Mouse (Mus musculus): ENCODE measurements around the gene Tmem208. TPM values are rescaled to one million over a fixed set of nuclear protein-coding genes. Genes with fewer than 3 reads are reported as not detected.

Tmem208 gene
- 26.8 to 32.7 TPM (median 29.3 TPM) in 4 replicates for total RNA-seq (2023; ENCODE audit: inconsistent age)

DNA sequence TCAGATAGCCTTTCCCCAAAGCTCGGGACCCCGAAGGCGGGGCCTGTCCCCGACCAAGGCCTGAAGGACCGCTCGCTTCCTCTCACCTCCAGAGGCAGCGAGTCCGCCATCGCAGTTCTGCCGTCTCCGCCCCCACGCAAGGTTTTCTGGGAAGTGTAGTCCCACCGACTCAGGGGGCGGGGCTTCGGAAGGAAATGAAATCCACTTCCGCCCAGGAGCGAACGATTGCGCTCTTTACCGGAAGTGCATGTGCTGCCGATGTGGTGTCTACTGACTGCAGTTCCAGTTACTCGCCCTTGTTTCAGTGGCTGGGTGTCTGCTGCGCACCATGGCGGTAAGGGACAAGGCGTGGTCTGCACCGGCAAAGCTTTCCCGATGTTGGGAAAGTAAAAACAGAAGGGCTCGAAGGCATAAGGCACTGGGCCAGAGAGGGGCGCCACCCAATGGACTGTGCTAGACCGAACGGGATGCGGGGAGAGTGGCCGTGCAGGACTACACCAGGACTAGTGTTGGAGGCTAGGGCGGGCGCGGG, at the start of gene Tmem208, which contains the start of gene Lrrc29:
Gene Tmem208 (plus strand): TSS at position 214 of the 532 bp plus-strand sequence.
Gene Lrrc29 (minus strand): TSS at position 138 of the 532 bp plus-strand sequence.

DNA sequence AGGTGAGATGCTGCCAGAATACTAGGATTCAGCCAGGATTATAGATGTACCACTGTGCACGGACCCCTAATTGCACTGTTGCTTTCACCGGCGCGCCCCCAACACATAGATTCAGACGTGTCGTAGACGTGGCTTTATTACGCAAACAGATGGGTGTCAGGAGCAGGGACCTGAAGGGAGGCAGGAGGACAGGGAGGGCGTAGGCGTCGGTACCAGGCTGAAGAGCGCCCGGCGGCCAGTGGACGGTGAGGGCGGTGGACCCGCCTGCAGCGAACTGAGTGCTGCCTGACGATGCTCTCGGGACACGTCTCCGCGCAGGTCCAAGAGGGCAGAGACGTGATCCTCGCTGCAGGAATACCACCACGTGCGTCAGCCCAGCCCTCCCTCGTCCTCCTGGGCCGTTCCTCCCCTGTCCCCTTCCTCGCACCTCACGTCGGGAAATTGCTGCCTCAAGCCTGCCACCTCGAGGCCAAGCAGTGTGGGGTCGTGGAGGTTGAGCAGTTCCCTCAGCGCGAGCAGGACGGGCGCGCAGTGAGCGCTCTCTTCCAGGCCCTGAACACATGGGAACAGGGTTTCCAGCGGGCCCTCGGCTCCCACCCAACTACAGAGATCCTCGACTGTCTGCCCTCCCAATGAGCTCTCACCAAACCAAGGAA, 36.2 kb upstream of the Tmem208 start, which contains the start of gene 4931428F04Rik:
Gene 4931428F04Rik (minus strand): TSS at position 60 of the 656 bp plus-strand sequence.

DNA sequence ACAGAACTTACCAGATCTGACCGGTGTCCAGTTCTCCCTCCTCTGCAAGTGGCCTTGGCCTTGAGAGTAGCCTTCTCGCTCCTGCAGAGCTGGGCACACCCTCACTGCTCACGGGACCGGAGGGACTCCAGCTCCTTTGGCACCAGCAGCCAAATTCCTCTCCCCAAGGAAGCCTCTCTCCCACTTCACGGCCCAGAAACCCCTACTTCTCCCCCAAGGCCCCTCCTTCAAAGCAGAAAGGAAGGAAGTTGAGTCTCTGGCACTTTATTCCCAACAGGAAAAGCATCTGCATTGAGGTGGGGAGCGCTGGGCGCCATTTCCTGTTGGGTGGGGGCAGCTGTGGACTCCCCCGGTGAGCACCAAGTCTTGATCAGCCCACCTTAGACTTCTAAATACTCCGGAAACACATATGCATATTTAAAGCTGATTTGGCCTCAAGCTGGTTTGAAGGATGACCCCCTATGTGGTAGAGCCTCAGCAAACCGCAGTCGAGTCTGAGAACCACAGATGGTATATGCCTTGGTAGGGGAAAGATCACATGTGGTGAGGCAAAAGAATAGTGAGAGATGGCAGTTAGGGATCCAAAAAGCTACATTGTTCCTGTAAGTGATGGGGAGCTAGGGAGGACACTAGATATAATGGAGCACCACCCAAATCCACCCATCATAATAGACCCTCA, 30.1 kb upstream of the Tmem208 start, which contains the start of gene Exoc3l:
Gene Exoc3l (minus strand): TSS at position 207 of the 679 bp plus-strand sequence.

DNA sequence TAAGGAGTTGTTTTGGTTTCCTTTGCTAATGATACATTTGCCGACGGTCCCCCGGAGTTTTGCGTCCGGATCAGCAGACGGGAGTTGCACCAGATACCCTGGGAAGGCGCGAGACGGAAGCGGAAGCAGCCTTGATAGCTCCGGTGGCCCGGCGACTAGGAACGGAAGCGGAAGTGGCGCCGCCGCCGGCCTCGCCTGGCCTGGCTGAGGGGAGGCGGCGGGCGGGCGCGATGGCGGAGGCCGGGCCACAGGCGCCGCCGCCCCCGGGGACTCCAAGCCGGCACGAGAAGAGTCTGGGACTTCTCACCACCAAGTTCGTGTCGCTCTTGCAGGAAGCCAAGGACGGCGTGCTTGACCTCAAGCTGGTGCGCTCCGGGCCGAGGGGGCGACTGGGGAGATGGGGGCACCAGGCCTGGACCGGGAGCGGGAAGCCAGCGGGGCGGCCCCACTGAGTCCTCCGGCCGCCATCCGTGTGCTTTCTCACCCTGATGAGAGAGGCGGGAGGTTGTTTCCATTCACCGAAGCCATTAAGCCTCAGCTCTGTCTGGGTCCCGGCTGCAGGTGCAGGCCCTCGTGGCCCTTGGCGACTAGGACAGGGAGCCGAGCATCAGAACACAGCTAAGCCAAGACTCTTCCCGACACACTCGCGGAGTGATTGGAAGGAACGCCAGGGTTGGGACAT, 28.5 kb upstream of the Tmem208 start, which contains the start of gene E2f4:
Gene E2f4 (plus strand): TSS at position 153 of the 682 bp plus-strand sequence.

DNA sequence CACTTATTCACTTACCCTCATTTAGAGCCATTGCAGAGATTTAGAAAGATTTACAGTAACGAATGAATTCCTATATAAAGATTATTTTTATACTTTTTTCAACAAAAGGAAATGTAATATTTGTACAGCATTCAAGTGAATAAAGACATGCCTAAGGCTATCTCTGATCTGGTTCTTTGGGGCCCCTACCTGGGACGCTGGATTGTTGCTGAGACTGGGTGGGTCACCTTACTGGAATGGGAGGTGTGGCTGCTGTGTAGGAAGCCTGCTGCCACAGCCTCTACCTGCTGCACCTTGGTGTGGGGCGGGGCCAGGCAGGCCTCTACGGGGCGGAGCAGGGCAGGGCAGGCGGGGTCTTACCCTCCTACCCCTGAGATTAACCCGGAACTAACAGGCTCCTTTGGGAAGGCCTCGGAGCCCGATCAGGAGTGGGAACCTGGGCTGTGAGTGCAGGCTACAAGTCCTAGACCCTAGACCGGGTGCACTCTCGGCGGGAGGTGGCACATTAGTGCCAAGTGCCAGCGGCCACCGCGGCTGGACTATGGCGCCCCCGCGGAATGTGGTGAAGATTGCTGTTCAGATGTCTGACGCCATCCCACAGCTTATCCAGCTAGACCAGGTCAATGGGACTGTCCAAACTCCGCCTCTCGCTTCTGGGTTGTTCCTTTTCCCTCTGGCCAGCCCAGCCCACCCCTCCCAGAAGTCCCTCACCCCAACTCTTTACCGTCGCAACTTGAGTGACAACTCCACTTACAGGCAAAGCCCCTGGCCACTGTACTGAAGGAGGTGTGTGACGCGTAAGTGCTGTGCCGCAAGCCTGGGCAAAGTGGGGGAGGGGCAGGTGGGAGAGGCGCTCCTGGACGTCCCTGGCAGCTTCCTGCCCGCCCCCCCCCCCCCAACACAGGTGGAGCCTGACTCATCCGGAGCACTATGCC, 20.7 kb upstream of the Tmem208 start, which contains the start of gene Elmo3:
Gene Elmo3 (plus strand): TSS at position 391 of the 935 bp plus-strand sequence.

DNA sequence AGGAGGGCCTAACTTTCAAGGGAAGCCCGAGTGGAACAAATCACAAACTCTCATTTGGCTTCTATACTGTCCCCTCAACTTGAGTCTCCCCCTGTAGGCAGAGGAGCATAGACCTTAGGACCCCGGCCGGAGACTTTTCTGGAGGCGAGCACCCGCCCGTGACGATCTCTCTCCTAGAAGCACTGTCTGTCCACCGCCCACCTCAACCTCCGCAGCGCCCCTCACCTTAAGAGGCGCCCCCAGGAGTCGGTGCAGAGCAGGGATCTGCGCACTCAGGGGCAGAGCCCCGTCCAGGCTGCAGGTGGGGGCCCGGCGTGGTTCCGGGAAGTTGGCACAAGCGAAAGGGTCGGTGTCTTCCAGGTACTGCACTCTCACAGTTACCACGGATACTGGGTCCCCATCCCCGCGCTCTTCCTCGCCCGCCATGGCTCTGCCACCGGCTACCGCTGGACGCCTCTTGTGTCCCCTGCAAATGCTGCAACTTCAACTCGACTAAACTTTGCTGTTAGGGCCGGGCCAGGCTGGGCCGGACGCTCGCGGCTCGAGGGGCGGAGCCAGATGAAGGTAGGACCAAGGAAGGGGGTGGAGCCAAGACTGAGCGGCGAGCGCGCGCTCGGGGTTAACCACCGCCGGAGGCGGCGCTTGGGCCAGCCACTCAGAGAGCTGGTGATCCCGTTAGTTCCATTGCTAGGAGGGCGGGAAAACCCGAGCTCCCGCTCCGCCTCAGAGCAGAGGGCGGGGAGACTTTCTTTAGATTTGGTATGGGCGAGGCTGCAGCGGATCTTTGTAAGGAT, 21.5 kb downstream of the Tmem208 start, which contains the start of gene Fhod1:
Gene Fhod1 (minus strand): TSS at position 526 of the 794 bp plus-strand sequence.

DNA sequence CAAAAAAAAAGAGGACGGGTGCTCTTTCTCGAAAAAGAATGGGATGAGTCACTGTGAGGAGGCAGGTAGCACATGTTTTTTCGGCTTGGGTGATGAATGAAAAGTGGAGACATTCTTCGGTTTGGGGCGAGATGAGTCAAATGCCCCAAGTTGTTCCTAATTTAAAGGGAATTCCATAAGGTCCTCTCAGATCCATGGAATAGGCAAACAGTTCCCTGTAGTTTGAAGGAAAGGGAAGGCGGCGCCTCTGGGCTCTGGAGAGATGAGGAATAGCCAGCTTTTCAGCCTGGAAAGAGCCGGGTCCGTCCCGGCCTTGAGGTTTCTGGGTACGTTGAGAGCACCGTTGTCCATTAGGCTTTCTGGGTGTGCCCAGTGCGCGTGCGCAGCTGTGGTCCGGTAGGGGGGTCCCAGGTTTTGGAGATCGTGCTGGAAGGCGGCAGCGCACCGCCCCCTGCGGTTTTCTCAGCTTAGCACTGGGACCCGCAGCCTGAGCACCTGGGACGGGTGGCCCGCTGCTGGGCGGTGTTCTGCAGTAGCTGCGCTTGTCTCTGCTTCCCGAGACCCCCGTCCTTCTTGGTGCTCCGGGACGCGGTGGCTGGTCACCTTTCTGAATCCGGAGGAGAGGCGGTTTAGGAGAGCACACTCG, 22.4 kb downstream of the Tmem208 start, which contains the start of gene Slc9a5:
Gene Slc9a5 (plus strand): TSS at position 394 of the 646 bp plus-strand sequence.

DNA sequence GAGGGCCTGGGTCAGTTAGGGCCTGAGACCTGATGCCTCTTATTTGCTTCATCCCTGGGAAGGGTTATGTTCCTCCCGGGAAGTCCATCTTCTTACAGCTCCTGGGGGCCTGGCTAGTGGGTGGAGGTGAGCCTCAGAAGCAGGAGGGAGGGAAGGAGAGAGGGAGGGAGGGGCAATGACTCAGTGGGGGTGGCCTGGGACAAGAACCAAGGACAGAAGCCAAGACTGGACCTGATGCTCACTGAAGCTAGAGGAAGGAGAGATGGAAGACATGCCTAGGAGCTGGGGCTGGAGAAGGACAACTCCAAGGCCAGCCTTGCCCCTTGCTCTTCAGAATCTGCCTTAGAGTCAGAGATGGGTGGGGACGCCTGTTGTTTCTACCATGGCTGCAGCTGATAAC, 46.9 kb downstream of the Tmem208 start, which contains the start of gene Plekhg4:
Gene Plekhg4 (plus strand): TSS at position 243 of the 400 bp plus-strand sequence.

Other genes with a start within 250 kb of the Tmem208 start
- not detected in 4 replicates for gene Ces3b, start 242.6 kb upstream of the Tmem208 start, total RNA-seq (2023; ENCODE audit: inconsistent age)
- not detected in 4 replicates for gene Ces4a, start 194.6 kb upstream of the Tmem208 start, total RNA-seq (2023; ENCODE audit: inconsistent age)
- gene Cbfb, start 155.7 kb upstream of the Tmem208 start, total RNA-seq (2023; ENCODE audit: inconsistent age), result 88.9 to 106 TPM (median 97.3 TPM) in 4 replicates
- 22.9 to 29.6 TPM (median 24.6 TPM) in 4 replicates for gene D230025D16Rik, start 101.2 kb upstream of the Tmem208 start, total RNA-seq (2023; ENCODE audit: inconsistent age)
- 1.00 to 1.5 TPM (median 1.4 TPM) in 4 replicates for gene B3gnt9, start 71.2 kb upstream of the Tmem208 start, total RNA-seq (2023; ENCODE audit: inconsistent age)
- gene Tradd, start 61.7 kb upstream of the Tmem208 start, total RNA-seq (2023; ENCODE audit: inconsistent age), result 21.0 to 25.3 TPM (median 23.2 TPM) in 4 replicates
- gene Fbxl8, start 61.7 kb upstream of the Tmem208 start, total RNA-seq (2023; ENCODE audit: inconsistent age), result 8.0 to 10.0 TPM (median 9.0 TPM) in 4 replicates
- 0.33 to 1.1 TPM (median 0.88 TPM) in 4 replicates for gene Hsf4, start 56.6 kb upstream of the Tmem208 start, total RNA-seq (2023; ENCODE audit: inconsistent age)
- gene Nol3, start 50.2 kb upstream of the Tmem208 start, total RNA-seq (2023; ENCODE audit: inconsistent age), result not detected in 4 replicates
- gene 4931428F04Rik, start 36.5 kb upstream of the Tmem208 start, total RNA-seq (2023; ENCODE audit: inconsistent age), result 5.0 to 7.7 TPM (median 6.5 TPM) in 4 replicates
- gene Exoc3l, start 30.3 kb upstream of the Tmem208 start, total RNA-seq (2023; ENCODE audit: inconsistent age), result 1.2 to 1.4 TPM (median 1.3 TPM) in 4 replicates
- 83.8 to 97.8 TPM (median 88.5 TPM) in 4 replicates for gene E2f4, start 28.7 kb upstream of the Tmem208 start, total RNA-seq (2023; ENCODE audit: inconsistent age)
- 3.0 to 4.7 TPM (median 3.9 TPM) in 4 replicates for gene Elmo3, start 20.8 kb upstream of the Tmem208 start, total RNA-seq (2023; ENCODE audit: inconsistent age)
- gene Lrrc29, start 76 bp upstream of the Tmem208 start, total RNA-seq (2023; ENCODE audit: inconsistent age), result 6.3 to 8.3 TPM (median 7.0 TPM) in 4 replicates
- gene Fhod1, start 21.6 kb downstream of the Tmem208 start, total RNA-seq (2023; ENCODE audit: inconsistent age), result 35.8 to 40.7 TPM (median 37.7 TPM) in 4 replicates
- gene Slc9a5, start 22.5 kb downstream of the Tmem208 start, total RNA-seq (2023; ENCODE audit: inconsistent age), result 1.3 to 2.1 TPM (median 2.0 TPM) in 4 replicates
- gene Plekhg4, start 46.9 kb downstream of the Tmem208 start, total RNA-seq (2023; ENCODE audit: inconsistent age), result not detected in 4 replicates
- not detected in 4 replicates for gene Kctd19, start 87.1 kb downstream of the Tmem208 start, total RNA-seq (2023; ENCODE audit: inconsistent age)
- gene Lrrc36, start 87.2 kb downstream of the Tmem208 start, total RNA-seq (2023; ENCODE audit: inconsistent age), result not detected in 4 replicates
- gene Tppp3, start 145.2 kb downstream of the Tmem208 start, total RNA-seq (2023; ENCODE audit: inconsistent age), result 0.54 to 0.77 TPM (median 0.63 TPM) in 3 of 4 replicates, not detected in the other
- 3.0 to 4.8 TPM (median 3.6 TPM) in 4 replicates for gene Zdhhc1, start 170.5 kb downstream of the Tmem208 start, total RNA-seq (2023; ENCODE audit: inconsistent age)
- not detected in 4 replicates for gene Hsd11b2, start 192.4 kb downstream of the Tmem208 start, total RNA-seq (2023; ENCODE audit: inconsistent age)
- gene Atp6v0d1, start 239.7 kb downstream of the Tmem208 start, total RNA-seq (2023; ENCODE audit: inconsistent age), result 99.8 to 117 TPM (median 102 TPM) in 4 replicates